Mouse (Mus musculus) retina, postnatal 1 day (tissue): ENCODE results near the gene Mmp19.
"Not testable (repeated sequence)": the region's sequence is repeated elsewhere in the genome, so short reads cannot be mapped to it uniquely, and the experiment has no call there.

Experiments
- DNase-seq: peaks from one replicate; pipeline ENCODE4 v3.0.0-alpha.2; 2012

The Mmp19 gene

DNA sequence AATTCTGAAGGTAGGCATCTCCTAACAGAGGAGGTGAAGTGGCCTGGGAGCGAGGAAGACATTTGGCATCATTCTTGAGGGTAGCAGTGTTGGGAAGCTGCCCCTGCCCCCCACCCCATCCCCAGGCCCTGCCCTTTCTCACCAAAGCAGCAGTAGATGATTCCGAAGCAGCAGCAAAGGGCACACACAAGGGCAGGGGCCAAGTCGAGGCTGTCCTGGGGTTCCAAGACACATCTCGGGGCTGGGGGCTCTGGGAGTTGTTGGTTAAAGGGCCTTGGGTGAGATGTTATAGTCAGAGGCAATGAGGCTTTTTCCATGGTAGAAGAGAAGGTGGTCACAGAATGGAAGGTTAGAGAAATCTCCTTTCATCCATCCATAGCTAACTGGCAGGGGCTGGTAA lies 12.2 kb downstream of the Mmp19 start:
- no peak for DNase-seq

DNA sequence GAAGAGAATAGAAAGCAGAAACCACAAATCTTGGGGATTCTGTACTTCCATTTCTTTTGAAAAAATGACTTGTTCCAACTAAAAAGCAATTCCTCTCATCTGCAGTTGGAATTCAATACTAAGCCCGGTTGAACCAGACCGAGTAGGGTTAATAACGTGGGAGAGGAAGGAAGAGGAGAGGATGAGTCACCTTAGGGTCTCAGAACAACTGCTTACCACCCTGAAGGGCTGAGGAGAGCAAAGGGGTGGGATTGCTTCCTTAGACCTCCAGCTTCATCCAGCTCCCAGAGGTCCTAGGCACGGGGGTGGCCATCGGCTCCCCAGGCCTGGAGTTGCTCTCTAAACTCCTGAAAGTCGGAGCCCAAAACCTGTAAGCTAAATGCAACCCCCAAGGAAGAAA lies 12.7 kb downstream of the Mmp19 start:
- DNase-seq = no peak

DNA sequence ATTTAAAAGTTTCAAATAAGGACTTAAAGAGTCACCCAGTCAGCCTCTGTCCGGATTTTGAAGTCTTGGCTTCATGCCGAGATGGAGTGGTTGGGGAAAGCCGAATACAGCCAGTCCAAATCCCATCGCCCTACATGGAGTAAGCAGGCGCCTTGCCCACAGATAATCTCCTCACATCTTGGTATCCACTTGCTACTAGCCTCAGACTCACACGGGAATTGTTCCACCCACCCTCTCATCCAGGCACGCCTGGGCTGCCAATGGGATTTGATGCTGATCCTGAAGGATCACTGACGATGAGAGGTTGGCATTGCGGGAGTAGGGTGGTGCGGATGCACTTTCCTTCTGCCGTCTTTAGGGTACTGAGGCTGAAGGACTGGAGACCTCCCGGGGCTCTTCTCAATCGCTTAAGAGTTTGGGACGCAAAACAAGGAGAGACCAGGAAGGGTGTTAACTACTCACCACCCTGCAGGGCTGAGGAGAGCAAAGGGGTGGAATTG lies 13.1 kb downstream of the Mmp19 start, which contains the start of gene Dnajc14:
Gene Dnajc14, plus strand, starts transcription at position 292 of the 500 bp plus-strand sequence.
- peak; percentile 76 for DNase-seq

DNA sequence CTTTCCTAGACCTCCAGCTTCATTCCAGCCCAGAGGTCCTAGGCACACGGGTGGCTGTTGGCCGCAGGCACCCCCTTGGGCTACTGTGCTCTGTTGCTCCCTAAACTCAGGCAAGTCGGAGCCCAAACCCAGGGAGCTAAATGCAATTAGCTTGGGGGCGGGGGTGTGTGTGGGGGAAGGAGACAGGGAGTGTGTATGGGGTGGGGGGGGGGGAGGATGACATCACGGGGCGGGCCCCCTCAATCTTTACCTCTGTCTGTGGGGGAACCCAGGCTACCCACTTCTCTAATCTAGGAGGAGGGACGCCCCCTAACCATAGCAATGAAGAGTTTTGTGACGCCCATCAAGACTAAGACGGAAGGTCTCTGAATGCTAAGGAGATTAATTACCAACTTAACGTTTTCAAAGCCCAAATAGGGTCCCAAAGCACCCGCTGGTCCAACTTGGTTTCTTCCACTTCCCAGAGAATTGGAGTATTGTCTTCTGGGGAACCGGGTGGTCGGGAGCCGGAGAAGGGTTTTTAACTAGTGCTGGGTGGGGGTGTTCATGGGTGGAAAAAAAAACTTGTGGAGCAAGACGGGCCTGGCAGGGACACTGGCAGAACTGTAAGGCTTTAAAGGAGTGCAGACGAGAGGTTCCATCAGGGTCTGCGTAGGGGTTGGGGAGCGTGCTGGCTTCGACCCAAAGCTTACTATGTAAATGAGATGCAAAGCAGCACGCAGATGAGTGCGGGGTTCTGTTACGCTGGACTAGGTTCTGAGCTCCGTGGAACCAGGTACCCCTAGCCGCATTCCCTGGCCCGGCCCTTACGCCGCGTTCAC lies 13.8 kb downstream of the Mmp19 start, which contains the start of gene Tmem198b:
Gene Tmem198b, minus strand, starts transcription at position 100 of the 821 bp plus-strand sequence.
- peak; percentile 94 for DNase-seq

DNA sequence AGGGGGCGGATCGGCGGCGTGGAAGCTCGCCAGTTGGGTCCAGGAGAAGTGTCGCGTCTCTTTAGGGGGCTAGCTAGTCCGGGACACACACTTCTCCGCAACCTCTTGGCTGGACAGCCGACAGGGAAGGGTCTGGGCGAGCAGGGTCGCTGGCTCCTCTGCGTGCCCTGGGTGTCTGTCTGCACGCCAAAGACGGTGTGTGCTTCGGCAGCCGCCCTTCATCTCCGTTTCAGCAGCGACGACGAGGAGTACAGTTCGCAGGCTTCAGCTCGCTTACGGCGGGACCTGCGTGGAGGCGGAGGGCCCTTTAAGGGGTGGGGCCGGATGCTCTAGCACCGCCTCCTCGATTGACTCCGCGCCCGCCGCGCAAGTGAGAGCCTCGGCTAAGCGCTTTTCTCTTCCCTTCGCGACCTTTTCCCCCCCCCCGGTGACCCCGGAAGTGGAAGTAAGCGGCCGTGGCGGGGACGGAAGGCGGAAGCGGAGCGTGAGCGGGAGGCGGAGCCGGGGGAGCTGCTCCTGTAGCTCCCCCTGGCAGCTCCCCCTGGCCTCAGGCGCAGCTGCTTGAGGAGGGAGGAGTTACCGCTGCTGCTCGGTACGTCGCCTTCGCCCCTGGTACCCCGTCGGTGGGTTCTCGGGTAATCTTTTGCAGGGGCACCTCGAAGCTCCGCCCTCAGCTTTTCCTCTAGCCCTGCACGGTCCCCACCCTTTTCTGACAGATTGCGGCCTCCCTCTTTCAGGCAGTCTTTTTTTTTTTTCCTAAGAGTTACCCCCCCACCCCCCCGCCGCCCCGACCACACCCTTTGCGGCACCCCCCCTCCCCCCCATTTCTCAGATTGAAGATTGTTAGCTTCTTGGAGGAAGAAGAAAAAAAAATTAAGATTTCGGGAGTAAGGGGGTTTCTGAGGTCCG lies 14.6 kb downstream of the Mmp19 start:
- peak; percentile 99 for DNase-seq

DNA sequence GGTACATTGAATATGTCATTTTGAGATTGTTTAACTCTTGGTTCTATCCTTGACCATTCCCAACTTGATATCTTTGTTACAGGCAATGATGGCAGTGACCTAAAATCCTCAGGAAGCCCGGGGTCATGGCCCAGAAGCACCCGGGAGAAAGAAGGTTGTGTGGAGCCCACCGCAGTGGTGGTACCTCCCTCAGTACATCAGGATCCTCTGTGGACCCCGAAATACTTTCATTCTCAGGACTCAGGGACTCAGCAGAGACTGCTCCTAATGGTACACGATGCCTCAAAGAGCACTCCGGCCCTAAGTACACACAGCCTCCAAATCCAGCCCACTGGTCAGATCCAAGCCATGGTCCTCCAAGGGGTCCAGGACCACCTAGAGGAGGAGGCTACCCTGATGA lies 15.4 kb downstream of the Mmp19 start:
- peak; percentile 10 for DNase-seq

DNA sequence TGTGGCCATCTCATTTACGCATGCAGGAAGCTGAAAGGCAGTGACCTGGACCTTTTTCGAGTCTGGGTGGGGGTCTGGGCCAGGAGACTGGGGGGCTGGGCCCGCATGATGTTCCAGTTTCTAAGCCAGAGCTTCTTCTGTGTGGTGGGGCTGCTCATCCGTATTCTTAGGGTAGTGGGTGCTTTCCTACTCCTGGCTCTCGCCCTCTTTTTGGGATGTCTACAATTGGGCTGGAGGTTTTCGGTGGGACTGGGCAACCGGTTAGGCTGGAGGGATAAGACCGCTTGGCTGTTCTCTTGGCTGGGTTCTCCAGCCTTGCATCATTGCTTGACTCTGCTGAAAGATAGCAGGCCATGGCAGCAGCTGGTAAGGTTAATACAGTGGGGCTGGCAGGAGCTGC lies 16.3 kb downstream of the Mmp19 start:
- DNase-seq = no peak

DNA sequence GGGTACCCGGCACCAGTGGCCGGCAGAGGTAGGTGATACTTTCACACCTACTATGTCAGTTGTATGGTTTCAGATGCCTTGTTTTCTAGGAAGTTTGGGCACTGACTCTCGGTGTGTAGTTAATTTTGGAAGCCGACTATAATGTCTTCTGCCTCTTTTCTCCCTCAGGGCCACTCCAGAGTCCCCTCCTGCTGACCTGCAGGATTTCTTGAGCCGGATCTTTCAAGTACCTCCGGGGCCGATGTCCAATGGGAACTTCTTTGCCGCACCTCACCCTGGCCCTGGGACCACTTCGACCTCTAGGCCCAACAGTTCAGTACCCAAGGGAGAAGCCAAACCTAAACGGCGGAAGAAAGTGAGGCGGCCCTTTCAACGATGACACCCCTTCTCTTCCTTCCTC lies 26.3 kb downstream of the Mmp19 start, which contains the start of gene Sarnp:
Gene Sarnp, plus strand, starts transcription at position 301 of the 400 bp plus-strand sequence.
- DNase-seq = no peak

DNA sequence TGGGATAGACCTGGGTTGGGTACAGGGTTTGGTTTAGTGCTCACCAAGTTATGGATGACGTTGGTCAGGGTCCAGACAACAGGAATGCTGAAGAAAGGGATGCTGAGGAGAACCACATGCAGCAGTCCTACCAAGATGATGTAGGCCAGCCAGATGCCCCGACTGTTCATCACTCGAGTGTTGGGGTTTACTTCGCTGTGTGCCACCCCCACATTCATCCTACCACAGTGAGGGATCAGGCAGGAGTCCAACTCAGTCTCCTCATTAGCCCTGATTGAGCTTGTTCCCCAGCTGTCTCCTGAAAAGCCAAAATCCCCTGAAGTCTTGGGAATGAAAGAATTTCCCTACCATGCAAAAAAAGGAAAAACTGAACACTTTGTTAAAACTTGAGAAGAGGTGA lies 29.5 kb downstream of the Mmp19 start:
- no peak for DNase-seq

DNA sequence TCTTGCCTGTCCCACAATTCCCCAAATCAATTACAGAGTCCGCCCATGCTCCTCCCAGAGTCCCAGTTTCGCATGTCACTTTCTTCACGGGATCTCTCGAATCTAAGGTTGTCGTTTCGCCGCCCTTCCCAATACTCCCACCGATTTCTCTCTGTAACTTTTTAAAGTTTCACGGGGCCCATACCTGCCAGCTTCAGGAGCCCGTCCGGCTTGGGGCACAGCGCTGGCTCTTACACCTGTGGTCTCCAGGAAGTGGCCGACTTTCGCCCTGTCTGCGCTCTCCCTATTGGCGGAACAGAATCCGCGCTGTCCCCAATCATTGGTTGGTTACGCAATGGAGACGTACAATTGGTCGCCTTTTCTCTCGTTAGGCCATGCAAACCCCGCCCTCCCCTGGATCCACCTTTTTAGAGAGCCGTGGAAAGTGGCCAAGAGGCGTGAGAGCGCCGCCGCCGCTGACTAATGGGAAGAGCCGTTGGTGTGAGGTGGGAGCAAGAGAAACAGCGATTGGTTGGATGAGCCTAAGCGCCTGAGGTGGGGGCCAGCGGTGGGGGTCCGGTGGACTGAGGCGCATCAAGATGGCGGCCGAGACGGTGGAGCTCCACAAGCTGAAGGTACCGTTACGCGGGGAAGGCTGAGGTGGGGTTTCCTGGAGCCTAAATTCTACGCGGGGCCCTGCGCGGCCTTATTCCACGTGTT lies 30.8 kb downstream of the Mmp19 start, which contains the start of gene Ormdl2:
Gene Ormdl2, minus strand, starts transcription at position 288 of the 699 bp plus-strand sequence.
- DNase-seq = peak; percentile 100

DNA sequence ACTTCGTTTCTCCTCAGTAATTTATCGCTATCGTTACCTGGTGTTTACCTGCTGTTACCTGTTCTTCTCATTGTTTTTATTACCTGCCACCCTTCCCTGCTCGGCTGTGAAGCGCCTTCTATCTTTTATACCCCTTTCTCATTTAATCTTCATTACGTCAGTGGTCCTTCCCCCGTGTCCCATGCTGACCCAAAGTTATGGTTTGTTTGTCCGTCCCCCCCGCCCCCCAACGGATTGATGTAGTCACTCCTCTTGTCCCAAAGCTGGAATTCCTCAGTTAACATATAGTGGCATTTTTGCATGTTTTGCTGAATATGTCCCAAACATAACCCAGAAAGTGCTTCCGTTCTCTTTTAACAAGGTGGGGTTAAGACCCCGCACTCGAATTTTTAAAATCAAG lies 31.4 kb downstream of the Mmp19 start:
- DNase-seq = no peak

DNA sequence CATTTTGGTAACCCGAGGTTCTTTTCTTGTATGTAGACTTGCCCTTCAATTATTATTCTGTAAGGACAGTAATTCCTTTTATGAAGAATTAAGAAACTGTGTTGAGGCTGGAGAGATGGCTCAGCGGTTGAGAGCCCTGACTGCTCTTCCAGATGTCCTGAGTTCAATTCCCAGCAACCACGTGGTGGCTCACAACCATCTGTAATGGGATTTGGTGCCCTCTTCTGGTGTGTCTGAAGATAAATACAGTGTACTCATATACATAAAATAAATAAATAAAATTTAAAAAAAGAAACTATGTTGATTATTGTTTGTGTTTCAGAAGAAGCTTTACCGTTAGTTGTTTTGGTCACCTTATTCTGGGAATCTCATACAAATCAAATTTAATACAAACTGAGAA lies 32.4 kb downstream of the Mmp19 start:
- DNase-seq = not testable (repeated sequence)

DNA sequence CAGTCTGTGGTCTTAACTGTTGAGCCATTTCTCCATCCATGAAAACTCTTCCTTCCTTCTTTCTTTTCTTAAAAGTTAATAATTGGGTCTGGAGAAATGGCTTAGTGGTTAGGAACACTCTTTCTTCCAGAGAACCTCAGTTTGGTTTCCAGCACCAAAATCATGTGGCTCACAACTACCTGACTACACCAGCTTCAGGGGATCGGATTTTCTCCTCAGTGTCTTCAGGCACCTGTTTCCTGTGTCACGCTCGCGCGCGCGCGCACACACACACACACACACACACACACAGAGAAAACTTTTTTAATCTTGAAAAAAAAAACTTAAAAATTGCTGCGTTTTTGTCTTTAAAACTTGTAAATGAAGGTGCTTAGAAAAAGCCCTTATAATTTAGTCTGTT lies 33.1 kb downstream of the Mmp19 start:
- no peak for DNase-seq

DNA sequence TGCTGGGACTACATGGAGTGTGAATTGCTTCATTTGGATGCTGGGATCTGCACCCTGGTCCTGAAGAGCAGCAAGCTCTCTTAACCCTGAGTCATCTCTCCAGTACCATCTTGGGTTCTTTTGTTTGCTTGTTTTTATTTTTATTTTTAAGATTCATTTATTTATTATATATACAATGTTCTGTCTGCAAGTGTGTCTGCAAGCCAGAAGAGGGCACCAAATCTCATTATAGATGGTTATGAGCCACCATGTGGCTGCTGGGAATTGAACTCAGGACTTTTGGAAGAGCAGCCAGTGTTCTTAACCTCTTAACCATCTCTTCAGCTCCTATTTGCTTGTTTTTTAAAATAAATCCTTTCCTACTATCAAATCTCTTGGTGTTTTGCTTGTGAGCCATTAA lies 46.7 kb downstream of the Mmp19 start:
- no peak for DNase-seq

DNA sequence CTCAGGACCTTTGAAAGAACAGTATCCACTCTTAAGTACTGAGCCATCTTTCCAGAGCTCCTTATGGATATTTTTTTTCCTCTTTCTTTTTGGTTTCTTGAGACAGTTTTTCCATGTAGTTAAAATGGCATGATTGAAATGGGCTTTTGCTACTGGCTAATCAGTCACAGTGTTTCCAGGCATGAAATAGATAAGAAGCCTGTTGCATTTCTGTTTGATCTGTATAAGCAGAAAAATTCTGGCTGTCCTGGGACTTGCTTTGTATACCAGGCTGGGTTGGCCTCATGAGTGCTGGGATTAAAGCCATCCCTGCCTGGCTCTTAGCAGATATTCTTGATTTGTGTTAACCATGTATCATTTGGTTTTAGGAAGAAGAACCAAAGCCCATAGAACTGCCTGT lies 48.7 kb downstream of the Mmp19 start:
- no peak for DNase-seq

DNA sequence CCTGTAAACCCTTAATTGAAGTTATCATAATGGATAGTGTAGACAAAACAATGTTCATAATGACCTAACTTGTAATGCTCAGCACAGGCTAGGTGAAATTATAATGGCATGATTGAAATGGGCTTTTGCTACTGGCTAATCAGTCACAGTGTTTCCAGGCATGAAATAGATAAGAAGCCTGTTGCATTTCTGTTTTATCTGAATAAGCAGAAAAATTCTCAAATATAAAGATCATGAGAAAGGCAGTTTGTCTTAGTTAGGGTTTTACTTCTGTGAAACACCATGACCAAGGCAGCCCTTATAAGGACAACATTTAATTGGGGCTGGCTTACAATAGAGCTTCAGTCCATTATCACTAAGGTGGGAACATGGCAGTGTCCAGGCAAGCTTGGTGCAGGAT lies 49.9 kb downstream of the Mmp19 start:
- no peak for DNase-seq

DNA sequence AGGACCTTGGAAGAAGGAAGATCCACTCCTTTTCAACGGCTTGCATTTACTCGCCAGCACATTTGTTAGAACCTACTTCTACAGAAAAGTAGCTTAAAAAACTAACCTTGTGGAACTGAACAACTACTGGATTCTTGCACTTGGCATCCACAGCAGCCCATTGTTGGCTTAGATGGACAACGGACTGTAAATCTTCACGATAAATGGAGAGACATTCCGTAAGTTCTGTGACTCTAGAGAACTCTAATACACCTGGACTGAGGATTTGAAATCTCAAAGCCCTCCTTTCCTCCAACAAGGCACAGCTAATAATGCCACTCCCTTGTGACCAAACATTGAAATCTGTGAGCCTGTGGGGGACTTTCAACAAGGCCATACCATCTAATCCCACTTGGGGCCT lies 52.5 kb downstream of the Mmp19 start:
- DNase-seq = no peak

DNA sequence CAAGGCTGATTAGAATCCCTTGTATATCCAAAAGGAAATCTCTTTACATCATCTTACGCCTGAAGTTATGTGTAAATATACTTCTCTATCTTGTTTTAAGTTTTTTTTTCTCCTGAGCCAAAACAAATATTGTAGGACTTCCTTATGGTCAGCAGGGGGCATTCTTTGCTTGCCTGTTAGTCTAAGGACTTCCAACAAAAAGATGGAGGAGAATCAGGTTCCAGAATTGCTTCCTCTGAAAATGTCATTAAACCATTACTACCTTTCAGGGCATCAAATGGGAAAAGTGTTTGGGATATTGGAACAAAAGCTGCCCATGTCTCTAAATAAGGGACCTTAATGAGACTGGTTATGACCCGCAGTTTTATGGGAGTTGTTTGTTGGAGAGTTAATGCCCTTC lies 54.8 kb downstream of the Mmp19 start:
- DNase-seq = peak; percentile 66

DNA sequence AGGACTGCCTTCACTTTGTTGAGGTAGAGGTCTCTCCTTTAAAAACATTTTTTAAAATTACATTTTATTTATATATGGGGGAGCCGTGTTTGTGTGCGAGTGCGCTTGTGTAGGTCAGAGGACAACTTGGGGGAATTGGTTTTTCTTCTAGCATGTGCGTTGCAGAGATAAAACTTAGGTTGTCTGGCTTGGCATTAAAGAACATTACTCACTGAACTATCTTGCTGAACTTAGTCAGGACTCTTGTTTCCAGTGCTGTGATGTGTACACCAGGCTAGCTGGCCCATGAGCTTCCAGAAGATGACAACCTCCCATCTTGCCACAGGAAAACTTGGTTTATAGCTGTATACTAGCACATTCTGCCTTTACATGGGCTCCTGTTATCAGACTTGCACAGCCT lies 56.0 kb downstream of the Mmp19 start:
- DNase-seq = no peak

DNA sequence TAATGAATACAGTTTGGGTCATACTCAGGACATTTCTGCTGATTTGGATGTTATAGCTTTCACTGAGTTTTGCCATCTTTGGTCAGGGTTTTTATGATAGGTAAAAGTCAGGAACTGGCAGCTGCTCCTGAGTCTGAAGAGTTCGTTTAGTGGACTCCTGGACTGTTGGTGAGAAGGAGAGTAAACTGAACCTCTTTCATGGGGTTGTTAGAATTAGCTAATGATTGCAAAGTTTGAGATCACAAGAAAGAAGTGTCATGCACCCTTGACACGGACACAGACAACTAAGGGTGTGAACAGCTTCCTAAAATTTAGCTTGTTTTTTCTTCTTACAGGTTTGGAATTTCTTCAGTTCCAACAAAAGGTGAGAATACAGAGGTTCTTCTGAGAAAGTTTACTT lies 57.7 kb downstream of the Mmp19 start:
- DNase-seq = no peak

DNA sequence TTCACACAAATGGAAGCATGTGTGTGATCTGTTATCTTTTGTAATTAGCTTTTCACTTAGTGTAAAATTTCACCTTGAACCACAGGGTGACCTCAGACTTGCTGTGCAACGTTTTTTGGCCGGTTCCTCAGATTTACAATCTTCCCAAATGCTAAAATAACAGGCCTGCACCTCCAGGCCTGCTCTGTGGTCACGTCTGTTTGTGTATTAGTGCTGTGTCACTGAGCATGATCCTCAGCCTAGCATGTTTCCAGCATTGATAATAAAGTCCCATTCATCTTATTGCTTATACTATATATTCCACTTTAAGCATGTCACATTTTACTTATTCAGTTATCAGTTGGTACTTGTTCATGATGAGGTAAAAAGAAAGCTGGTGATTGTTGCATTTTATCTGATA lies 59.6 kb downstream of the Mmp19 start:
- no peak for DNase-seq
